Mouse (Mus musculus) ES-Bruce4 (cell line): Measurements from ENCODE around the gene Usp13. TPM values are rescaled to one million over a fixed set of nuclear protein-coding genes. Genes with fewer than 3 reads are reported as not detected.

ENCODE experiments used
- H3K27ac ChIP-seq: 2 replicates; pipeline ENCODE4 v1.5.1; 2012; ENCODE audit warnings: low read length, inconsistent platforms; ENCODE audit not compliant: insufficient read depth
- H3K27me3 ChIP-seq: 2 replicates; pipeline ENCODE4 v1.6.1; 2012; ENCODE audit warnings: mild to moderate bottlenecking, low read length, inconsistent platforms; ENCODE audit not compliant: control insufficient read depth, poor library complexity, insufficient read depth, severe bottlenecking
- H3K36me3 ChIP-seq: 2 replicates; pipeline ENCODE4 v1.6.1; 2012; ENCODE audit warnings: inconsistent platforms, mild to moderate bottlenecking, low read length, moderate library complexity; ENCODE audit not compliant: control insufficient read depth, poor library complexity, insufficient read depth, severe bottlenecking
- H3K4me1 ChIP-seq: one replicate; pipeline ENCODE4 v1.8.1; 2011; ENCODE audit warnings: low read length; ENCODE audit not compliant: control insufficient read depth, insufficient read depth
- H3K4me3 ChIP-seq: 2 replicates; pipeline ENCODE4 v1.5.1; 2011; ENCODE audit warnings: low read depth, mild to moderate bottlenecking, low read length
- H3K9ac ChIP-seq: 2 replicates; pipeline ENCODE4 v1.6.1; 2012; ENCODE audit warnings: low read depth, mild to moderate bottlenecking, inconsistent platforms; ENCODE audit not compliant: poor library complexity, severe bottlenecking
- H3K9me3 ChIP-seq: replicated peaks from 2 replicates; pipeline ENCODE4 v1.6.1; 2012; ENCODE audit warnings: mild to moderate bottlenecking, low read length, inconsistent platforms; ENCODE audit not compliant: control insufficient read depth, poor library complexity, insufficient read depth, severe bottlenecking
- CTCF ChIP-seq: IDR thresholded peaks from one replicate; pipeline ENCODE4 v1.8.1; 2011; ENCODE audit warnings: low read depth, low read length
- EP300 ChIP-seq: IDR thresholded peaks from 2 replicates; pipeline ENCODE4 v1.6.1; 2011; ENCODE audit warnings: low read depth, low read length; ENCODE audit not compliant: insufficient read depth
- POLR2A ChIP-seq: IDR thresholded peaks from one replicate; pipeline ENCODE4 v1.8.1; 2011; ENCODE audit warnings: low read length; ENCODE audit not compliant: insufficient read depth
- polyA plus RNA-seq: library from polyadenylated mRNA; stranded (reverse); fragments of >200 nt; gene quantifications from 2 replicates; pipeline ENCODE4 v1.2.4, GENCODE M21; 2011; ENCODE audit warnings: low read depth; ENCODE audit not compliant: missing spikeins, insufficient read depth, insufficient read length

Usp13 gene
- polyA plus RNA-seq, 1 experiment: 4.0 TPM

GRCm38 (mm10) chr3:32886386-32886785, 69.0 kb downstream of the Usp13 start:
- Histone ChIP-seq H3K27me3 (no peaks in the 10 kb centered on the region), H3K9ac (no peak overlapping the region), H3K27ac (no peak overlapping the region), H3K36me3 (no peaks in the 10 kb centered on the region), H3K4me3 (no peak overlapping the region), H3K4me1 (no peaks in the 10 kb centered on the region), H3K9me3 (no peaks in the 10 kb centered on the region)
- TF ChIP-seq POLR2A (no peak), CTCF (no peak), EP300 (no peak)

- H3K27me3 ChIP-seq: no peaks in the 10 kb centered on the region
- no peaks in the 10 kb centered on the region for H3K9me3 ChIP-seq
- no peak overlapping the region for H3K9ac ChIP-seq
- TF ChIP-seq EP300: no peak
- no peak for TF ChIP-seq POLR2A
- TF ChIP-seq CTCF: no peak
- no peaks in the 10 kb centered on the region for H3K4me1 ChIP-seq
- no peaks in the 10 kb centered on the region for H3K36me3 ChIP-seq
- H3K4me3 ChIP-seq: no peak overlapping the region
- H3K27ac ChIP-seq: no peak overlapping the region
These were observed 71.5 kb downstream of the Usp13 start for GRCm38 (mm10) chr3:32888886-32889285.

- no peaks in the 10 kb centered on the region for H3K9me3 ChIP-seq
- no peaks in the 10 kb centered on the region for H3K4me1 ChIP-seq
- TF ChIP-seq POLR2A (no peak), EP300 (no peak), CTCF (no peak)
- H3K9ac ChIP-seq: no peak overlapping the region
- H3K27ac ChIP-seq: no peak overlapping the region
- H3K4me3 ChIP-seq: no peak overlapping the region
- H3K36me3 ChIP-seq: no peaks in the 10 kb centered on the region
- no peaks in the 10 kb centered on the region for H3K27me3 ChIP-seq
These were observed 72.8 kb downstream of the Usp13 start for GRCm38 (mm10) chr3:32890174-32890573.

- H3K36me3 ChIP-seq: no peaks in the 10 kb centered on the region
- TF ChIP-seq CTCF (no peak), POLR2A (no peak), EP300 (no peak)
- no peak overlapping the region for H3K27ac ChIP-seq
- no peak overlapping the region for H3K9ac ChIP-seq
- no peaks in the 10 kb centered on the region for H3K27me3 ChIP-seq
- H3K9me3 ChIP-seq: no peaks in the 10 kb centered on the region
- no peak overlapping the region for H3K4me3 ChIP-seq
- no peaks in the 10 kb centered on the region for H3K4me1 ChIP-seq
These were observed 86.1 kb downstream of the Usp13 start for GRCm38 (mm10) chr3:32903462-32903861.

GRCm38 (mm10) chr3:32904599-32904998, 87.3 kb downstream of the Usp13 start:
- H3K27ac ChIP-seq: no peak overlapping the region
- no peaks in the 10 kb centered on the region for H3K4me1 ChIP-seq

GRCm38 (mm10) chr3:32905850-32906779, 88.8 kb downstream of the Usp13 start:
- TF ChIP-seq POLR2A: no peak
- no peak for TF ChIP-seq EP300
- TF ChIP-seq CTCF: no peak
- H3K9ac ChIP-seq: no peak overlapping the region
- no peaks in the 10 kb centered on the region for H3K27me3 ChIP-seq
- no peaks in the 10 kb centered on the region for H3K4me1 ChIP-seq
- H3K27ac ChIP-seq: no peak overlapping the region
- H3K36me3 ChIP-seq: no peaks in the 10 kb centered on the region
- H3K9me3 ChIP-seq: no peaks in the 10 kb centered on the region
- no peak overlapping the region for H3K4me3 ChIP-seq

More at GRCm38 (mm10) chr3:32904599-32904998, 87.3 kb downstream of the Usp13 start:
- TF ChIP-seq POLR2A: no peak
- no peak for TF ChIP-seq CTCF
- no peak for TF ChIP-seq EP300
- no peak overlapping the region for H3K9ac ChIP-seq
- H3K9me3 ChIP-seq: no peaks in the 10 kb centered on the region
- H3K27me3 ChIP-seq: no peaks in the 10 kb centered on the region
- H3K4me3 ChIP-seq: no peak overlapping the region
- H3K36me3 ChIP-seq: no peaks in the 10 kb centered on the region
